Mouse (Mus musculus): ENCODE data around the gene Nomo1. TPM values are rescaled to one million over a fixed set of nuclear protein-coding genes. Genes with fewer than 3 reads are reported as not detected.

Gene Nomo1
- 36.0 and 38.6 TPM in 2 replicates for polyA plus RNA-seq (2015; fragmentation: Nextera tagmentation; extraction: Ambion mirVana)

DNA sequence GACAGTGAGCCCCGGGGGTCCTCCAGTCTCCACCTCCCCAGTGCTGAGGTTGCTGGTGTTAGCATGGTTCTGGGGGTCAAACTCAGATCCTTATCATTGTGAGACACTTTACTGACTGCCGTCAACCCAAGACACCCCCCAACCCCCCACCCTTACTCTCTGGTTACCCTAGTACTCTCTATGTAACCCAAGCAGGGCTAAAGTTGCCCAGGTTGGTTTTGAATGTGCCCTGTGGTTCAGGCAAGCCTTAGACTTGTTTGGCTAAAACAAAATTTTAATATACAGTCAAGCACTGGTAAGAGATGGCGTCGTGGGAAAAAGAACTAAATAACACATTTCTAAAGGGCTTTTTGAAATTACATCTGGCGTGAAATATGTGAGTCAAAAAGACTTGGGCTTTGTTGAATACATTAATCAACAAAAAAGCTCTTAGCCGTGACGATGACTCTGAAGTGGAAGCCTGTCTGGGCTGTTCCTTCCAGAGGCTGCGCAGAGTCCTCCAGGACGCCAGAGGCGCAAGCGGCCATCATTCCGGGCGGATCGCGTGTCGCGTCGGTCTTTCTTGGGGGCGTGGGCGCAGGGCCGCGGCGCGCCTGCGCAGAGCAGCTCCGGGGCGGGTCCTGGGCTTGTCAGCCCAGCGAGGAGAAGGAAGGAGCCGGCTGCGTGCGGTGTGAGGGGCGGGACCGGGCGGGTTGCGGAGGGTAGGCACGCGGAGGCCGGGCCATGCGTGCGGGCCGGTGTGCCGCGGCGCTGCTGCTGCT is at the start of gene Nomo1:
Gene Nomo1 (plus strand): TSS at position 590 of the 761 bp plus-strand sequence.
- Histone ChIP-seq H3K27ac (replicated peaks) (peak within 1 kb of the TSS; percentile 49; the same call in 1 of the 2 replicates), H3K27me3 (0 out of 2 replicates have a peak, but pooled peaks cover 6% of the 10 kb centered on the region), H3K4me2 (peak within 1 kb of the TSS; percentile 98), H3K9me3 (no peaks in the 10 kb centered on the region), H3K36me3 (peaks cover 8% of the 10 kb centered on the region), H3K4me1 (replicated peaks) (peaks cover 22% of the 10 kb centered on the region), H3K9ac (peak within 1 kb of the TSS; percentile 90), H3K4me3 (peak within 1 kb of the TSS; percentile 92)
- WGBS: 6% methylated on average over 44 of the region's 44 CpGs
- peak; percentile 96 for ATAC-seq (ENCODE audit: low read depth)

DNA sequence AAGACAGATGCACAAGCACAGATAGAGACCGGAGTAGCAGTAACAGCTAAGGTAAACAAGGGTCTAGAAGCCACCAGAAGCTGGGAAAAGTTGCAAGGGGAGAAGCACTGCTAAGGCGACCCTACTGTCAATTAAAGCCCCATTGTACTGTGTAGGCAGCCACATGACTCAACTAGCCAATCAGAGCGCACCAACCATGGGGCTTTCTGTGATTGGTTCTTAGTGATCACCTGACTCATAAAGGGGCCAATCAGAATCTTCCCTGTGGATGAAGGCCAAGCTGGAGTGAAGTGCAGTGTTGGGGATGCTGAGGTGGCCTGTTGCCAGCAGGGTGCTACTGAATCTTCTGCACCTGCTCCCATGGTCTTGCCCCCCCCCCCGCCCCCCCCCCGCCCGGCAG is 46.6 kb upstream of the Nomo1 start:
- Histone ChIP-seq H3K36me3 (no peaks in the 10 kb centered on the region), H3K9ac (no peak overlapping the region), H3K4me2 (no peak overlapping the region), H3K27me3 (no peaks in the 10 kb centered on the region), H3K4me1 (replicated peaks) (no peaks in the 10 kb centered on the region), H3K9me3 (no peaks in the 10 kb centered on the region), H3K4me3 (no peak overlapping the region), H3K27ac (replicated peaks) (no peak overlapping the region)
- WGBS: 80% methylated on average over 6 of the region's 6 CpGs
- ATAC-seq (ENCODE audit: low read depth): no peak

DNA sequence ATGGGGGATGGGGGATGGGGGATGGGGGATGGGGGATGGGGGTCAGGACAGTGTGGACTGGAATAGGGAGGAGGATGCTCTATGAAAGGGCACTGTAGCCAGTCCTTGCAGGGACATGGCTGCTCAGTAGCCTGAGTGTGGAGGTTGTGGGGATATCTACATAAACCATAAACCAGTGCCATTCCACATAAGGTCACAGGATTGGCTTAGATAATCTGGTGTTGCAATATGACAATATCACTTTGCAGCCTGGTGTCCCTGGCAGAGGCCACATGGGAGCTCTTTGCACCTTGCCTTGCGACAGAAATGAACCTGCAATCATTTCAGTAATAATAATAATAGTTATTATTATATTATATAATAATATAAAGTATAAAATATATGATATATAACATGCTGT is 45.2 kb upstream of the Nomo1 start:
- ATAC-seq (ENCODE audit: low read depth): no peak
- Histone ChIP-seq H3K36me3 (no peaks in the 10 kb centered on the region), H3K4me3 (no peak overlapping the region), H3K4me1 (replicated peaks) (no peaks in the 10 kb centered on the region), H3K9me3 (no peaks in the 10 kb centered on the region), H3K27ac (replicated peaks) (no peak overlapping the region), H3K27me3 (no peaks in the 10 kb centered on the region), H3K4me2 (no peak overlapping the region), H3K9ac (no peak overlapping the region)
- 88% methylated on average over 1 of the region's 1 CpGs for WGBS

DNA sequence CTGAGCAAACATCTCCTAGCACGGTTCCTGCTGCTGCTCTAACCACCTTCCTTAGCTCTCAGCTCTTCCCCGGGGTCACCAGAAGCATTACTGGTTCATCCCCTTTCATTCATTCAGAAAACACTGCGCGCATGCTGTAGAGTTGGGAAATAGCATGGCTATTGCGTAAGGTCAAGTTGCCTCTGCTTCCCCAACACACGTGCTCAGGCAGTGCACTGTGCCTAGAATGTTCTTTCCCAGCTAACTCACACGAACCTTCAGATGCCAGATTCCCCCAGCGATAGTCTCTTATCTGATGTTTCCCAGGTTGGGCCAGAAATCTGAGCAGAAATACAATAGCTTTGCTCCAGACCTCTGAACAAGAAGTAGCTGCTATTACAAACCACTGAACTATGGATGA is 41.0 kb upstream of the Nomo1 start:
- H3K9me3 ChIP-seq: no peaks in the 10 kb centered on the region

DNA sequence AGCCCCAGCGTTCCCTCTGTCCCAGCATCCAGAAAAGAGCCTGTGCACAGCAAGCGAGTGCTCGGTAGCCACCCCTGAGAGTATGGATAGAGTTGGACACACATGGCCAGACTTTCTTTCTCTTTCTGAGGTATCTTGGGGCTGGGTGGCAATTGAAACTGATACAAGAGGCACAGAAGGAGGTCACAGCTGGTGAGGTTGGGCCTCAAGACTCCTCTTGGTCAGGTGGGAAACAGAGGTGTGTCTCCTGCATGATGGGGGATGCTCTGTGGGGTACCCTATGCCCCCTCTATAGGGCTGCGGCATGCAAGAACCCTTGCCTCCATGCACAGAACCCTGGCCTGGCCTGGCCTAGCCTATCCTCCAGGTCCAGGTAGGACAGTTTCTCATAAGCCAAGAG is 32.9 kb upstream of the Nomo1 start:
- Histone ChIP-seq H3K9ac (no peak overlapping the region), H3K9me3 (no peaks in the 10 kb centered on the region), H3K27me3 (peaks cover 6% of the 10 kb centered on the region; the same call in 1 of the 2 replicates), H3K27ac (replicated peaks) (no peak overlapping the region), H3K36me3 (no peaks in the 10 kb centered on the region), H3K4me2 (no peak overlapping the region), H3K4me1 (replicated peaks) (no peaks in the 10 kb centered on the region), H3K4me3 (no peak overlapping the region)
- no peak for ATAC-seq (ENCODE audit: low read depth)
- 93% methylated on average over 4 of the region's 4 CpGs for WGBS

More for the DNA sequence above, 41.0 kb upstream of the Nomo1 start:
- Histone ChIP-seq H3K4me1 (replicated peaks) (no peaks in the 10 kb centered on the region), H3K9ac (no peak overlapping the region), H3K27ac (replicated peaks) (no peak overlapping the region), H3K27me3 (no peaks in the 10 kb centered on the region), H3K4me3 (no peak overlapping the region), H3K36me3 (no peaks in the 10 kb centered on the region), H3K4me2 (no peak overlapping the region)
- ATAC-seq (ENCODE audit: low read depth): no peak
- 85% methylated on average over 8 of the region's 8 CpGs for WGBS

DNA sequence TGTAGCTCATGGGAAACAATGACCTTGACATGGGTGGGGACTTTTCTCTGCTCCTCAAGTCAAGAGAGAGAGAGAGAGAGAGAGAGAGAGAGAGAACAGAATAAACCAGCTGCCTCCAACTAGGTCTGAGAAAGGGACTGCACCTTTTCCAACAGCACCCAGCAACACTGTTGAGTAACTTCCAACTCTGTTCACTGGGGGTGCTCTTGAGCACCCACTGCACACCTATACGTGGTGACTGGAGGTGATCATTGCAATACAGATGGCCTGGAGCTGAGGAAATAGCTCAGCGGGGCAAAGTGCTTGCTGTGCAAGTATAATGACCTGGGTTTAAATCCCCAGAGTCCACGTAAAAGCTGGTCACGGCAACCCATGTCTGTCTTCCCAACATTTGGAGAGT is 30.8 kb upstream of the Nomo1 start:
- Histone ChIP-seq H3K4me2 (no peak overlapping the region), H3K9me3 (no peaks in the 10 kb centered on the region), H3K9ac (no peak overlapping the region), H3K36me3 (no peaks in the 10 kb centered on the region), H3K4me1 (replicated peaks) (no peaks in the 10 kb centered on the region), H3K27me3 (peaks cover 7% of the 10 kb centered on the region; the same call in 1 of the 2 replicates), H3K27ac (replicated peaks) (no peak overlapping the region), H3K4me3 (no peak overlapping the region)
- WGBS: 47% methylated on average over 4 of the region's 4 CpGs
- ATAC-seq (ENCODE audit: low read depth): no peak

DNA sequence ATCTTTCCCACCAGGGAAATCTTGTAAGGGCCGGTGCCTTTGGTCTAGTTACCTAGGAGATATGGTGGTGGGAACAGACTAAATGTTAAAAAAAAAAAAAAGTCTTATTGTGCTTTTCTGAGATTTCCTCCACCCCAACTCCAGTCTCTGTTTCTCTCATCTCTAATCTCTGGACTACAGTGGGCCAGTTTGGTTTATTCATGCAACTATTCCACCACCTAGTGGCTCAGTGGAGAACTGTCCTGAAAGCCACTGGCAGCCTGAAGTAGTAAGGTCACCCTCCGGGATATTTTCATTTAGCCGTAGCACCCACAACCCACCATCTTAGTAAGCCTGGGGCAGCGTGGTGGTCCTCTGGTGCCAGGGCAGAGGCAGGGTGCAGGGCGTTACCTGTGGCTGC is 23.9 kb upstream of the Nomo1 start:
- Histone ChIP-seq H3K9ac (0 out of 2 replicates have a peak overlapping the region, but pooled peaks have one; percentile 42), H3K27me3 (peaks cover 7% of the 10 kb centered on the region; the same call in 1 of the 2 replicates), H3K4me2 (no peak overlapping the region), H3K27ac (replicated peaks) (no peak overlapping the region), H3K36me3 (no peaks in the 10 kb centered on the region), H3K9me3 (no peaks in the 10 kb centered on the region), H3K4me1 (replicated peaks) (peaks cover 10% of the 10 kb centered on the region; the same call in 1 of the 2 replicates), H3K4me3 (no peak overlapping the region)
- WGBS: 16% methylated on average over 5 of the region's 5 CpGs
- peak; percentile 34; the same call in 1 of the 2 replicates for ATAC-seq (ENCODE audit: low read depth)

DNA sequence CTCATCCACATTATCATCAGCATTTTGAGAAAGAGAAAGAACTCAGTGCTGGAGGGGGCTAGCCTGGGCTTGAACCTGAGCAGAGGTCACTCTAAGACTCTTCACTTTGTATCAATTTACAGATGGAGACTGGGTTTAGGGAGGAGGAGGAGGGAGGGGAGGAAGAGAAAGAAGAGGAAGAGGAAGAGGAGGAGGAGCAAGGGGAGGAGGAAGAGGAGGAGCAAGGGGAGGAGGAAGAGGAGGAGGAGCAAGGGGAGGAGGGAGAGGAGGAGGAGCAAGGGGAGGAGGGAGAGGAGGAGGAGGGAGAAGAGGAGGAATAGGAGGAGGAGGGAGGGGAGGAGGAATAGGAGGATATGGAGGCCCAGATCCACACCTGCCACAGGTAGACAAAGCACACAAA is 21.4 kb upstream of the Nomo1 start:
- ATAC-seq (ENCODE audit: low read depth): no peak
- Histone ChIP-seq H3K27me3 (no peaks in the 10 kb centered on the region), H3K4me2 (no peak overlapping the region), H3K27ac (replicated peaks) (no peak overlapping the region), H3K4me1 (replicated peaks) (peaks cover 10% of the 10 kb centered on the region; the same call in 1 of the 2 replicates), H3K4me3 (no peak overlapping the region), H3K9ac (no peak overlapping the region), H3K9me3 (no peaks in the 10 kb centered on the region), H3K36me3 (no peaks in the 10 kb centered on the region)

DNA sequence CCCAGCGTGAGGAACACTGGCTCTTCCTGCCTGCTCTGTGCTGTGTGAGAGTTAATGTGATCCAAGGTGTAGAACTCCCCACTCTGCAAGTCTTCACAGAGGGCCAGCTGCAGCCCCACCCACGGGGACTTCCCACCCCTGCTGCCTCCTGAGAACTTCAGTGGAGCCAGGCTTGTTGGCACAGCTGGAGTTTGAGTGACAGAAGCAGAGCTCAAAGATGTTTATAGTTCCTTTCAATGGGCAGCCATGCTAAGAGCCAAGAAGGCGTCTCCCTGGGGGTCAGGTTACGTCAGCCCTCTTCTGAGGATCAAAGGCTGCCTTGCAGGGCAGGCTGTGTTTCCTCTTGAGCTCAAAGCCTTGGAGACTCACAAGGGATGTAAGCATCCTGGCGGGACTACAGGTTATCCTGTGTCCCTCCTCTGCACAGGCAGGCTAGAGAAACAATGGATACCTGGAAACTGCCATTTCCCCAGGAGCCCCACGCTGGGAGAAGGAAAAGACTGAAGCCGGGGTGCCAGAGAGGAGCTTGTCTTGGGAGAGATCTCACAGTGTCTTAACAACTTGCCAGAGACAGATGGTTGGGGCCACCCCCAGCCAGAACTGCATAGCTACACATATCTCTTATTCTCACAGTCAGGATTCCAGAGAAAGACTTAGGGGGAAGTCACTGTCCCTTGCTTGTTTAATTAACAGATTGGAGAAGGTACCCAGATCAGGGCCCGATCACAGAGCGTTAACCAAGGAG is 20.1 kb upstream of the Nomo1 start:
- ATAC-seq (ENCODE audit: low read depth): no peak; the same call in 1 of the 2 replicates
- Histone ChIP-seq H3K27ac (replicated peaks) (peak overlapping the region; percentile 65), H3K27me3 (no peaks in the 10 kb centered on the region; the same call in 1 of the 2 replicates), H3K9ac (no peak overlapping the region), H3K4me1 (replicated peaks) (peaks cover 10% of the 10 kb centered on the region; the same call in 1 of the 2 replicates), H3K9me3 (no peaks in the 10 kb centered on the region), H3K4me2 (no peak overlapping the region), H3K36me3 (no peaks in the 10 kb centered on the region), H3K4me3 (no peak overlapping the region)
- WGBS: 15% methylated on average over 9 of the region's 9 CpGs

DNA sequence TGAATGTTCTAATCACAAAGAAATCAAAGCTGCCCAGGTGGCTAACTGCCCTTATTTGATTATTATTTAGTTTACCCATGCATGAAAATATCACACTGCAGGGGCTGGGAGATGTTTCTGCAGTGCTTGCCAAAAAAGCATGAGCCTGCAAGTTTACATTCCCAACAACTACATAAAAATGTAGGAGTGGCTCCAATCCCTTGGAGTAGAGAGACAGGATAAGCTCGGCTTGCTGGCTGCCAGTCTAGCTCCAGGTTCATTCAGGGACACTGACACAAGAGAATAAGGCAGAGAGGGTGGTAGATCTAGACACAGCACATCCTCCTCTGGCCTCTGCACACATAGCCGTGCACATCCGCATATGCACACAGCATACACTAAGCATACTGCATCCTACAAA is 13.9 kb upstream of the Nomo1 start:
- H3K9ac ChIP-seq: no peak overlapping the region
- no peaks in the 10 kb centered on the region; the same call in 1 of the 2 replicates for H3K27me3 ChIP-seq
- peaks cover 7% of the 10 kb centered on the region for H3K4me1 ChIP-seq (replicated peaks)
- 82% methylated on average over 3 of the region's 3 CpGs for WGBS
- no peaks in the 10 kb centered on the region for H3K36me3 ChIP-seq
- H3K4me3 ChIP-seq: no peak overlapping the region
- no peaks in the 10 kb centered on the region for H3K9me3 ChIP-seq
- no peak for ATAC-seq (ENCODE audit: low read depth)
- H3K4me2 ChIP-seq: no peak overlapping the region
- H3K27ac ChIP-seq (replicated peaks): no peak overlapping the region

DNA sequence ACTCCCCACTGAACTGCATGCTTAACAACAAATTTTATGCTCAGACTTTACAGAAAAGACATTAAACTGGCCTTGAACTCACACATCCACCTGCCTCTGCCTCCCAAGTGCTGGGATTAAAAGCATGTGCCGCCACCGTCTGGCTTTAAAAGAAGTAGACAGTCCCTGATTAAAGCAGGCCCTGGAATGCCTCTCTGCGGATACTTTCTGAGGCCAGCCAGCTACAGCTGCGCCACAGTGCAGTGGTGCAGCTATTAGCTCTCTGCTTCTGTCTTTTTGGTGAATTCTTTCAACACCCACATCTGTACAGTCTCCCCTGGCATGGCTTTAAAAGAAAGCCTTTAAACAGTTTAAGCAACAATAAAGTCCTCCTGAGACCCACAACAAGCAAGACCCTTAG is 11.5 kb upstream of the Nomo1 start:
- Histone ChIP-seq H3K4me2 (no peak overlapping the region), H3K27me3 (no peaks in the 10 kb centered on the region; the same call in 1 of the 2 replicates), H3K4me1 (replicated peaks) (peaks cover 7% of the 10 kb centered on the region), H3K36me3 (no peaks in the 10 kb centered on the region), H3K4me3 (no peak overlapping the region), H3K9me3 (no peaks in the 10 kb centered on the region), H3K27ac (replicated peaks) (no peak overlapping the region), H3K9ac (no peak overlapping the region)
- WGBS: 20% methylated on average over 4 of the region's 4 CpGs
- ATAC-seq (ENCODE audit: low read depth): no peak

DNA sequence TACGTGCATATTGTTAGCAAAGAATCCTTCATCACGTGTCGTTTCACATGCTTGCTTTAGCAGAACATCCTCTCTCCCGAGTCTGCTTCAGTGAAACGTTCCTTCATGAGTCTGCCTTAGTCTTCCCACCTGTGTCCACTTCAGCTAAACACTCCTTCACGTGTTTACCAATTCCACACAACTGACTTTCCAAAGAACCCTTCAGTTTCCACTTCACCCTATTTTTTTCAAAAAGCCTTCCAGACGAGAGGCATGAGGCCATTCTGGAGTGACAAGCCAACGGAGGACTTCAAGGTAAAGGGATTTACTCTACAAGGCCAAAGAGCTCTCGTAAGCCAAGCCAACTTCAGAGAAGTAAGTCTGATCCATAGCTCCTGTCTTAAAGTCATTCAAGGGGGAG is 8.1 kb upstream of the Nomo1 start:
- H3K4me2 ChIP-seq: no peak overlapping the region
- WGBS: 82% methylated on average over 9 of the region's 9 CpGs
- ATAC-seq (ENCODE audit: low read depth): no peak
- H3K27ac ChIP-seq (replicated peaks): no peak overlapping the region
- H3K27me3 ChIP-seq: 0 out of 2 replicates have a peak, but pooled peaks cover 3% of the 10 kb centered on the region
- H3K4me3 ChIP-seq: no peak overlapping the region
- no peaks in the 10 kb centered on the region for H3K4me1 ChIP-seq (replicated peaks)
- H3K36me3 ChIP-seq: no peaks in the 10 kb centered on the region
- H3K9me3 ChIP-seq: no peaks in the 10 kb centered on the region
- H3K9ac ChIP-seq: no peak overlapping the region
